Mouse (Mus musculus) embryo, embryonic 10 days (tissue): ENCODE data around the gene Camkk2.

Experiments
- DNase-seq: peaks from one replicate; pipeline ENCODE4 v3.0.0-alpha.2; 2015; ENCODE audit warnings: low spot score

The Camkk2 gene

DNA sequence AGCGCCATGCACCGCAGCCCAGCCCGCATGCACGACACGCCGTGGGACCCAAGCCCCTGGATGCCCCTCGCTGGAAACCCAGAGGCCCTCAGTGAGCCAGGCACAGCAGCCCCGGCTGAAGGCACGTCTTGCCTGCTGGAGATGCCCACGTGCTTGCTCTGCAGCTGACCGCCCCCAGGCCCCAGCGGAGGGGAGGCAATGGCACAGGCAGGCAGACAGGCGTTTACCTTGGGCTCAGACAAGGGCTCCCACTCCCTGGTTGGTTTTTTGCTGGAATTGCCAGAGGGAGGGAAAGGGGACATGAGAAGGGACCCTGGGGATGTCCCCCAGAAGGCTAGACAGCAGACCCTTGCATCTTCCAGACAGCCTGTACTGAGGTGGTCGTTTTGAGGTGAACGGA, 42.4 kb downstream of the Camkk2 start:
- DNase-seq, result no peak

DNA sequence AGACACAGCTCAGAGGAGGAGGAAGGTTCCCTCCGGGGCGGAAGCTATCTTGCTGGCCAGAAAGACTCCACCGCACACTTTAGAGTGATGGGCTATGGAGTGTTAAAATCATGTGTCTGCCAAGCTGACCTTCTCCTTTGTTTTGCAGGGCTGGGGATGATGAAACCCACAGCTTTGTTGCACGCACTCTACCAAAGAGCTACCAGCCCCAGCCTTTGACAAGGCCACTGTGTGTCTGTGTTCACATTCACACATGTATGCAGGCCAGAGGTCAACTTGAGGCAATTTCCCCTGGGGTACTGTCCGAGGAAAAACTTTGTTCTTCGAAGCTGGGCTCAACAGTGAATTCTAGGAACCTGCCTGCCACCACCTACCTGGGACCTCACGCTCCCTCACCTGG, 43.4 kb downstream of the Camkk2 start:
- no peak for DNase-seq

GRCm38 (mm10) chr5:122733881-122734280, 45.3 kb downstream of the Camkk2 start:
- DNase-seq, result no peak

- DNase-seq, result peak; percentile 62
Observed at GRCm38 (mm10) chr5:122731991-122732673, 47.1 kb downstream of the Camkk2 start.

DNA sequence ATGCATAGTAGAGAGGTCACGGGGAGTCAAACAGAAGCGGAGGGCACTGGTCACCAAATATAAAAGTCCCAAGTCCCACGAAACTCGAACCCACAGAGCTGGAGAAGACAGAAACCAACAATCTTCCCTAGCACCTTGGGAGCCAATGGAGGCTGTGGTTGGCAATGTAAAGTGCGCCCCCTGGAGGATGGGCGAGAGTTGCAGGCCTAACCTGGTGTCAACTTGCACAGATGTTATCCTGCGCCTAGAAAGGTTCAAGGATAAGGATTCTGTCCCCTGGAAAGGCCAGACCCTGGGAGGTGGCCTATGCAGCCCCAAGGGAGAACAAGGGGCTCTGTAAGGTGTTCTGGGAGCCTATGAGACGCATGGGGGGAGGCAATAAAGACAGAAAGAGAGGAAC, 47.9 kb downstream of the Camkk2 start:
- DNase-seq, result peak; percentile 71

DNA sequence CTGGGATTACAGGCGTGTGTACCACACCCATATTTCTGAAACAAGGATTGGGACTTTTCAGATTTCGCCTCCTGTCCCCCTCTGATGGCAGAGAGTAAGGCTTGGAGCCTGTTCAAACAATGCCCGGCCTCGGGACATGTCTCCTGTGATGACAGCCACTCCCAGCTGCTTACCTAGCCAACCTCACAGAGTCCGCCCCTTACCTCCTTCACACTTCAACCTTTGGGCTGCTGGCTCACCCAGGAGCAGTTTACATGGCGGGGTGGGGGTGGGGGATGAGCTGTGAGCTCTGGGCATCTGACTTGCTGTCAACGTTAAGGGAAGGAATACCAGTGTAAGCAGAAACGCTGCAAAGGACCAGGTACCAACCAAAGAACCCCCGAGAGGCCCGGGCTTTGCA, 48.4 kb downstream of the Camkk2 start:
- DNase-seq, result no peak

- DNase-seq, result no peak
Observed at GRCm38 (mm10) chr5:122727096-122727495, 52.1 kb downstream of the Camkk2 start.

DNA sequence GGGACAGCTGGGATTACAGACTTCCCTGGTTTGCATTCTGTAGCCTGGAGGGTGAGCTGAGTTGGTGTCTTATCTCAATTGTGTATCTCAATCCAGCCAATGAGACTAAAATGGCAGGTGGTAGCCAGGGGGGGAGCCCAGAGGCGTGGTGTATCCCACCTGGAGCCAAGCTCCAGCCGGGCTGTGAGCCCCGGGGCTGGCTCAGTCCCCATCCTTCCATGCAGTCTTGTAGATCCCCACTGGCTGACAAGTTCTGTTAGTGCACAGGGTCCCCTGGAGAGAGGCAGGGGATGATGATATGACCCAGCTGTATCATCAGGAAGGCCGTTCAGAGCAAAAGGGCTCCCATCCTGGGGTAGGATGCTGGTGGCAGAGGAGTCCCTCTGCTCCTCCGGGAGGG, 52.6 kb downstream of the Camkk2 start:
- no peak for DNase-seq

DNA sequence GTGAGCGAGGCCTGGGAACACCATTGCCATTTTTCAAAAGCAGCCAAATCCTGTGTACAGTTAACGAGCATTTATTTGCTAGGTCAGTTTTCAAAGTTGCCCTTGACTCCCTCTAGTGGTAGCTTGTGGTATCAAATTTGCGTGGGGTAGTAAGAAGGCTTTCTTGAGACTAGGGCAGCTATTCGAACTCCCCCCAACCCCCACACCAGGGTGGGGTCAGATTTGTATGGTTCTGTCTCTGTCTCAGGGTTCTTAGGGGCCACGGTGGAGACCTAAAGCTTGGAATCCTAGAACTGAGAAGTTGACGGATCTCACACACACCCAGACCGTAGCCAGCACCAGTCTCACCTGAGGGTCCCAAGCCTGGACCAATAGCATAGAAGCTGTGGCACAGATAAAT, 53.1 kb downstream of the Camkk2 start:
- peak; percentile 81 for DNase-seq

DNA sequence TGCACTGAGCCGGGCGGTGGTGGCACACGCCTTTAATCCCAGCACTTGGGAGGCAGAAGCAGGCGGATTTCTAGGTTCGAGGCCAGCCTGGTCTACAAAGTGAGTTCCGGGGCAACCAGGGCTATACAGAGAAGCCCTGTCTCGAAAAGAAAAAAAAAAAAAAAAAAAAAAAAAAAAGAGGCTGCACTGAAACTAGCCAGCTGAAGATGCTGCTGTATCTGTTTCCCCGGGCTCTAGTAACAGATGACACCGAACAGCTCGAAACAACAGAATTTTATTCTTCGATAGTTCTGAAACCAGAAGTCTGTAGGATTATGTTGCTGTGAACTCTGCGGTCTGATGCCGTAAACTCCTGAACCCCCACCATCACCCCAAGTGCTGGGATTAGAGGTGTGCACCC, 53.8 kb downstream of the Camkk2 start:
- no peak for DNase-seq

- DNase-seq, result no peak
Observed at GRCm38 (mm10) chr5:122719168-122719567, 60.0 kb downstream of the Camkk2 start.

DNA sequence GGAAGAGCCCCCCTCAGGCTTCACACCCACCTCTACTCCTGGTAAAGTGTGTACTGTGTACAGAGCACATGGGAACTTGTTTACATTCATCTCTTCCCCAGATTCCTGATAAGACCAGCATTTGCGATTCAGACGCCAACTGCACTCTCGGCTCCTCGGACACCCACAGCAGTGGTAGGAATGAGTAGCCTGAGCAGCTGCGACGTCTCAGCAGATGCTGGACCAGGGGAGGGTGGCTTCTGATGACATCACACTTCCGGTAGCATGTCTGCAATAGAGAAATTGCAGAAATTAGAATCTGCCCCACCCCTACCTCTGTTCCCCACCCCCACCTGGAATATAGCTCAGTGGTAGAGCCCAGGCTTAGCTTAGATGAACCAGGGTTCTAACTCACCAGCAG, 60.8 kb downstream of the Camkk2 start:
- DNase-seq, result no peak

DNA sequence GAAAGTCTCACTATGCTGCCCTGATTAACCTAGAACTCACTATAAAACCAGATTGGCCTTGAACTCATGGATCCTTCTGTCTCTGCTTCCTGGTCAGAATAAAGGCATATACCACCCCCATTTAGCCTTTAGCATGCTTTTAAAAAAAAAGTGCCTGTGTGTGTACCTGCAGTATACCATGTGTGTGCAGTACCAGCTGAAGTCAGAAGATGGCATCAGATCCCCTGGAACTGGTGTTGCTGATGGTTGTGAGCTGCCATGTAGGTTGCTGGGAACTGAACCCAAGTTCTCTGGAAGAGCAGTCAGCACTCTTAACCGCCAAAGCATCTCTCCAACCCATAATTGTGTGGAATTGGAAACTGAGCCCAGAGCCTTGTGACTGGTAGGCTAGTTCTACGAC, 62.4 kb downstream of the Camkk2 start:
- DNase-seq, result no peak

- no peak for DNase-seq
Observed at GRCm38 (mm10) chr5:122715723-122716122, 63.5 kb downstream of the Camkk2 start.

DNA sequence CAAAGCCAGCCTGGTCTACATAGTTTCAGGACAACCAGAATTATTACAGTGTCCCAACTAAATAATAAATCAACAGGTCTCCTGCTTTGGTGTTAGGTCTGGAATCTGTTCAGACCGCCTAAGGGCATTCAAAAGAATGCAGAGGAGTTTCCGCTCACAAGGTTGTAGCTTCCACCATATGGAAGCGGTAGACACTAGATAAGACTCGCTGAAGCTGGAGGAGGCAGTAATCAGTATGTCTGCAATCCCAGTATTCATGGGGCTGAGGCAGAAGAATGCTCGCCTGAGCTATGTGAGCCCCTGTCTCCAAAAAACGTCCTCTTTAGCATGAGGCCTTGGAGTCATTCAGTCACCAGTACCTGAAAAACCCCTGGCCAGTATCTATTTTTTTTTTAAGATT, 70.4 kb downstream of the Camkk2 start:
- peak; percentile 13 for DNase-seq

- DNase-seq, result peak; percentile 79
Observed at GRCm38 (mm10) chr5:122707276-122708181, 71.7 kb downstream of the Camkk2 start, which contains the start of gene P2rx4. P2rx4 (plus strand) TSS chr5:122707544.

DNA sequence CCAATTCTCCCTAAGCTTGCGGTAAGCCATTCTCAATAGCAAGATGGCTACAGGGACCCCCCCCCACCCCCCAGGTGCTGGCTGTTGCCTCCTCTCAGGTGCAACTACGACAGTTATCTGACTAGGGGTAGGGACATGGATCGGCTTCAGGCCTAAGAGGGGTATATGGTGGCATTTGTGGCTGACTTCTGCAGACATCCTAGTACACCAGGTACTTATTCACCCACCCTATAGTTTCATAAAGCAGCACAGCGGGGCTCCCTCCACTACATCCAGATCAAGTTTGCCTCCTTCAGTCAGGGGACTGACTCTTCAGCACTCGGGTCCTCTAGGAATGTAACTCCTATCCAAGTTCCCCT, 72.3 kb downstream of the Camkk2 start:
- no peak for DNase-seq

GRCm38 (mm10) chr5:122705174-122705573, 74.0 kb downstream of the Camkk2 start:
- no peak for DNase-seq

DNA sequence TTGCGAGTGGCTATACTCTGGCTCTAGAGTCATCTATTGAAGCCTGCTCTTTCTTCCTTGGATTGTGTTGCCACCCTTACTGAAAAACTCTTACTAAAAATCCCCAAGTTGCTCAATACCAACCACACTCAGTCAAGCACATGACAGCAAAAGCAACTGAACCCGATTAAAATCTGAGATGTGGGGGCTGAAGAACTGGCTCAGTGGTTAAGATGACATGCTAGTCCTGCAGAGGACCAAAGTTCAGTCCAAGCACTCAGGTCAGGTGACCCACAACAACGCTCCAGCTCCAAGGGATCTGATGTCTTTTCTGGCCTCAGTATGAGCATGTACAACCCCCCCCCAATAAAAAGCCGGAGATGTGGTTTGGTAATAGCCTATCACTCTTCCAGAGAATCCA, 74.6 kb downstream of the Camkk2 start:
- DNase-seq, result no peak

DNA sequence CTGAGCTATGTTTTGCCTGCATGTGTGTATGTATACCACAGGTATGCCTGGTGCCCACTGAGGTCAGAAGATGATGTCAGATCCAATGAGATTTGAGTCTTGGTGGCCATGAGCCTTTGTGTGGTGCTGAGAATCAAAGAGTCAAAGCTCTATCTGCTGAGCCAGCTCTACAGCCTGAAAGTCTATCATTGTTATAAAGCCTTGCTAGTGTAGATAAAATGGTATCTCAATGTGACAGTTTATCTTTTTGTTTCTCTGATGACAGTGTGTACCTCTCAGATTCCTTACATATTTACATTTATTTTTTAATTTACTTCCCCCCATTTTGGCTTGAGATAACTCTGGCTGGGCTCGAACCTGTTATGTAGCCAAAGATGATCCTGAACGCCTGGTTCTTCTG, 75.6 kb downstream of the Camkk2 start:
- DNase-seq, result no peak

- DNase-seq, result no peak
Observed at GRCm38 (mm10) chr5:122702156-122702555, 77.1 kb downstream of the Camkk2 start.

DNA sequence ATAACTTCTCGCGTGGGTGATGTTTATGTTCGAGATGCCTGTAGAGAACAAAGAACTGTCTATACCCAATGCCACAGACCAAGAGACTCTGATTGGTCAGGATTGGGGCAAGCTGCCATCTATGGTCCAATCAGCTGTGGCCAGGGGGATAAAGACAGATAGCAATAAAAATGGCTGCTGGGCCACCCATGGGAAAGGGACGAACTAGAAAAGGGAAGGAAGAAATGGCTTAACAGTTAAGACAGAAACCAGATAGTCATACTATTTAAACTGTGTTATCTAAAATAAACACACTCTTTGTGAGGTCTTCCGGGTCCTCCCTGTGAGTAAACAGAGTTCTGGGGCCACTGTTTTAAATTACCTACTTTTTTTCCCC, 78.4 kb downstream of the Camkk2 start:
- DNase-seq, result no peak

DNA sequence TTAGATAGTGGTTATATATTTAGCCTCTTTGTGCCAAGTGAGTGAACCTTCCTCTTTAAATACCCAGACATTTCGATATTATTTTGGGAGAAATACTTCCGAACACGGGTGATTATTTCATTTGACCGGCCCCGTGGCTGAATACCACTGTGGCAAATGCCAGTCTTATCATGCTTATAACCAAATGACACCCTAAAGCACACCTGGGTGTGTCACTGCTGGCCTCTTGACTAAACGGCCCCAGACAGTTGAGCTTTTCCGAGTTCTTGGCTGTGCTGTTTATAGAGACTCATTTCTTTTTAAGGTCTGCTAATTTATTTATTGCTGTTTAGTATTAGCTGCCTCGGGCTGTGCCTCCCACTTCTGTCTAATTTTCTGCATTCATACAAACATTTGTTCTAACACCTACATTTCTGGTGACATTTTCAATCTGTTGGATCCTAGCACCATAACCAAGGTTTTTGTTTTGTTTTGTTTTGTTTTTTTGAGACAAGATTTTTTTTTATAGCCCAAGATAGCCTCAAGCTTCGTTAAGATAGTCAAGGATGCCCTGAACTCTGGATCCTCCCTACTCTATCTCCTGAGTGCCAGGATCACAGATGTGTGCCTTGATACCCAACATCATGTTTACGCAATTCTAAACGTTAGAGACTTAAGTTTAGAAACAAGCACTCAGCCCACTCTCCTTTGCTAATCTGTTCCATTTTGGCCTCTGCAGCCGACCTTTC, 78.9 kb downstream of the Camkk2 start:
- DNase-seq, result no peak
